Mouse (Mus musculus) G1E (cell line): Measurements from ENCODE around the gene 9930021J03Rik. TPM values are rescaled to one million over a fixed set of nuclear protein-coding genes. Genes with fewer than 3 reads are reported as not detected.

Source experiments
- ATAC-seq: 2 replicates; pipeline ENCODE4 v1.8.0; 2016; ENCODE audit warnings: mild to moderate bottlenecking; ENCODE audit not compliant: insufficient number of reproducible peaks, poor library complexity, low FRiP score, severe bottlenecking; ENCODE audit errors: extremely low read depth
- DNase-seq: peaks from one replicate; pipeline ENCODE4 v3.0.0; 2012; ENCODE audit warnings: low spot score
- H3K27me3 ChIP-seq: 2 replicates; pipeline ENCODE4 v1.6.1; 2012; ENCODE audit warnings: mild to moderate bottlenecking, low read length, inconsistent platforms; ENCODE audit not compliant: insufficient read depth
- H3K36me3 ChIP-seq: replicated peaks from 2 replicates; pipeline ENCODE3; 2012; ENCODE audit warnings: mild to moderate bottlenecking, inconsistent platforms
- H3K4me1 ChIP-seq: 2 replicates; pipeline ENCODE4 v1.6.1; 2012; ENCODE audit warnings: low read depth, low read length, inconsistent platforms, mixed read lengths; ENCODE audit not compliant: insufficient read depth
- H3K4me3 ChIP-seq: 2 replicates; pipeline ENCODE4 v1.5.1; 2012; ENCODE audit warnings: low read depth, mild to moderate bottlenecking, inconsistent platforms, low read length, moderate library complexity, mixed read lengths
- H3K9me3 ChIP-seq: replicated peaks from 2 replicates; pipeline ENCODE4 v1.6.1; 2012; ENCODE audit warnings: inconsistent platforms
- CTCF ChIP-seq: IDR thresholded peaks from 2 replicates; pipeline ENCODE4 v1.5.1; 2012; ENCODE audit warnings: low read depth, low read length, inconsistent platforms, mixed read lengths
- GATA1 ChIP-seq: IDR thresholded peaks from 2 replicates; pipeline ENCODE4 v1.6.1; 2012; ENCODE audit warnings: borderline replicate concordance, low read length, inconsistent platforms, mixed read lengths
- GATA2 ChIP-seq: IDR thresholded peaks from 2 replicates; pipeline ENCODE4 v1.6.1; 2012; ENCODE audit warnings: low read depth, low read length, inconsistent platforms, borderline replicate concordance
- POLR2AphosphoS5 ChIP-seq: IDR thresholded peaks from 2 replicates; pipeline ENCODE4 v1.6.1; 2012; ENCODE audit warnings: low read depth, low read length, inconsistent platforms; ENCODE audit not compliant: insufficient replicate concordance
- TAL1 ChIP-seq: conservative IDR thresholded peaks from 2 replicates; pipeline ENCODE4 v1.6.1; 2012; ENCODE audit warnings: low read depth, low read length, inconsistent platforms, mixed read lengths
- polyA plus RNA-seq: library from polyadenylated mRNA; stranded (reverse); fragments of >175 nt; gene quantifications from 2 replicates; pipeline ENCODE4 v1.2.3, GENCODE M21; 2012
- total RNA-seq, 2 experiments: library from RNA; stranded (forward) in 1 of 2; stranded (reverse) in 1 of 2; fragments of 200-1000 nt in 1 of 2; fragments of >200 nt in 1 of 2; fragmentation: Nextera tagmentation in 1 of 2; gene quantifications; 2 replicates each; pipeline ENCODE4 v1.2.3; 2014 to 2017

Gene 9930021J03Rik
- total and polyA plus RNA-seq, 3 experiments = 2.1 to 47.5 (median 15.1) TPM

DNA sequence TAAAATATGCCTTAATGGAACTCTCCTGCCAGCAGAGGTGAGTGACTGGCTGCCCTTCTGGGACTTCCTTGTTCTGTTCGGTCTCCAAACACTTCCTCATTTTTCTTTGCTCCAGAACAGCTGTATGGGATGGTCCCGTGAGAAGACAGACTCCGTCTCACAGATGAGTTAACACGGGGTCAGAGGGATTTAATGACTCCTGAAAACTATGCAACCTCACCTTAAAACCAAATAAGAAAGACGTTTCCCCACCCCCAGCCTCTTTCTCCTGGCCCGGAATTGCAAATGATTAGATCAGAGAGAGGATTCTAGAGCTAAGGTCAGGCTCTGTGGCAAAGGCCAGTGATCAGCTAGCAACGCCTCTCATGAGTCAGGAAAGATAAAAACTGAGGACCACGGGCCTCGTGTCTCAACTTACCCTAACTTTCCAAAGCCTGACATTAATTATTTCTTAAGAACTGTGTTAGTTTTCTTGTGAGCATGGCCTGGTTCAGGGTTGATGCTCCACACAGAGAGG lies 130.2 kb downstream of the 9930021J03Rik start:
- H3K36me3 ChIP-seq = no peaks in the 10 kb centered on the region
- H3K27me3 ChIP-seq = peaks cover 5% of the 10 kb centered on the region; the same call in 1 of the 2 replicates
- peaks cover 3% of the 10 kb centered on the region; the same call in 1 of the 2 replicates for H3K4me1 ChIP-seq
- H3K9me3 ChIP-seq = 0 out of 2 replicates have a peak, but pooled peaks cover 2% of the 10 kb centered on the region
- no peak for ATAC-seq
- no peak for DNase-seq
- H3K4me3 ChIP-seq = no peak overlapping the region
- no peak for TF ChIP-seq TAL1

DNA sequence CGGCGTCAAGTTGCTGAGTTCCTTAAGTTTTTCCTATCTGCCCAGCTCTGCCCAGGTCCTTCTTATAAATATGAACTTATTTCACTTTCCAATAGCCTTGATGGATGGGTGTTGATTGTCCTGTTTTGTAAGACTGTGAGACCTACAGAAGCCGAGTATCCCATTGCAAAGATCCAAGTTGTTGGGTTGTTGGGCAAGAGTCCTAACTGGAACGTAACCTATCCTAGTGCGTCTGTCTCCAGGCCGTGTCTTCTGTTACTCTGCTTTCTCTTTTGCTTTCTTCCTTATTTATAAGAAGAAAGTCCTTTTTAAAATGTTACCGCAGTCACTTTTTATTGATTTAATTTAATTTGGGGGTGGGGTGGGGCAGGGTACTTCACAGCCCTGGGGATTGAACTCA lies 130.8 kb downstream of the 9930021J03Rik start:
- Histone ChIP-seq H3K36me3 (no peaks in the 10 kb centered on the region), H3K9me3 (no peaks in the 10 kb centered on the region), H3K4me1 (peaks cover 3% of the 10 kb centered on the region; the same call in 1 of the 2 replicates), H3K4me3 (no peak overlapping the region), H3K27me3 (peaks cover 5% of the 10 kb centered on the region; the same call in 1 of the 2 replicates)
- TF ChIP-seq TAL1 (no peak), GATA1 (no peak), CTCF (no peak), POLR2AphosphoS5 (no peak), GATA2 (no peak)
- no peak for DNase-seq
- ATAC-seq = no peak

- no peak for ATAC-seq
- Histone ChIP-seq H3K27me3 (peaks cover 13% of the 10 kb centered on the region), H3K9me3 (no peaks in the 10 kb centered on the region), H3K4me1 (peaks cover 3% of the 10 kb centered on the region; the same call in 1 of the 2 replicates), H3K4me3 (no peak overlapping the region), H3K36me3 (no peaks in the 10 kb centered on the region)
- no peak for DNase-seq
- TF ChIP-seq CTCF = no peak
- no peak for TF ChIP-seq GATA2
Measured at GRCm38 (mm10) chr19:29672660-29673059, 133.1 kb downstream of the 9930021J03Rik start.

DNA sequence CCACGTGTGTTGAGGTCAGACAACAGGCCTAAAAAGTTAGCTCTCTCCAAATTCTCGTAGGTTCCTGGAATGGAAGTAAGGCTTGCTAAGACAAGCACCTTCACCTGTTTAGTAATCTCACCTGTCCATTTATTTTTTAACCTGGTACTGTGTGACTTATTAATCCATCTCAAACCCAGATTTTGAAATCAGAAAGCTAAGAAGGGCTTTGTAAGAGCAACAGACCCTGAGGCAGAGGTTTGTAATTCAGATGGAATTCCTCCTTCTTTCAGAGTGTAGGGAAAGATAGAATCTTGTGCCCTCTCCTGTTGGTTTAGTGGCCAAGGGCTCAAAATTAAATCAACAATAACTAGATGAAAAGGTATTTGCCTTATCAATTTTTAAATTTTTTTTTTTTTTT lies 134.6 kb downstream of the 9930021J03Rik start:
- Histone ChIP-seq H3K36me3 (no peaks in the 10 kb centered on the region), H3K4me1 (peaks cover 12% of the 10 kb centered on the region), H3K9me3 (no peaks in the 10 kb centered on the region), H3K4me3 (no peak overlapping the region), H3K27me3 (peaks cover 16% of the 10 kb centered on the region)
- no peak for DNase-seq
- TF ChIP-seq TAL1 (no peak), POLR2AphosphoS5 (no peak), GATA1 (no peak), GATA2 (no peak), CTCF (no peak)
- no peak for ATAC-seq

DNA sequence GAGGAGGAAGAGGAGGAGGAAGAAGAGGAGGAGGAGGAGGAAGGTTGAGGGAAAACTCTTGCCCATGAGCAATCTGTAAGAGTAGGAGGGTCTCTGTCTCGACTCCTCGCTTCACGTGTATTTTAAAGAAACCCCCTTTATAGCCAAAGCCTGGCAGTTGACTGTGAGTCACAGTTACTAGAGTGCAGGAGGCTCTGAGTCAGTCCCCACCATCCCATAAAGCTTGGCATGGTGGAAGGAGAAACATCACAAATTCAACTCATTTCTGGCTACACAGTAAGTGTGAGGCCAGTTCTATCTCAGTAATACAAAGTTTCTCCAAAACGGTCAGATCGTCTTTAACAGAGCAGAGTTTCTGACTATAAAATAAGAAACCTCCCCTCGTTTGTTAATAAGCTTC lies 135.5 kb downstream of the 9930021J03Rik start:
- H3K4me1 ChIP-seq = peaks cover 12% of the 10 kb centered on the region
- H3K4me3 ChIP-seq = no peak overlapping the region
- no peak for ATAC-seq
- peaks cover 16% of the 10 kb centered on the region for H3K27me3 ChIP-seq
- no peak for DNase-seq
- TF ChIP-seq GATA2 (no peak), TAL1 (no peak), GATA1 (no peak), CTCF (no peak), POLR2AphosphoS5 (no peak)
- no peaks in the 10 kb centered on the region for H3K36me3 ChIP-seq
- H3K9me3 ChIP-seq = no peaks in the 10 kb centered on the region

DNA sequence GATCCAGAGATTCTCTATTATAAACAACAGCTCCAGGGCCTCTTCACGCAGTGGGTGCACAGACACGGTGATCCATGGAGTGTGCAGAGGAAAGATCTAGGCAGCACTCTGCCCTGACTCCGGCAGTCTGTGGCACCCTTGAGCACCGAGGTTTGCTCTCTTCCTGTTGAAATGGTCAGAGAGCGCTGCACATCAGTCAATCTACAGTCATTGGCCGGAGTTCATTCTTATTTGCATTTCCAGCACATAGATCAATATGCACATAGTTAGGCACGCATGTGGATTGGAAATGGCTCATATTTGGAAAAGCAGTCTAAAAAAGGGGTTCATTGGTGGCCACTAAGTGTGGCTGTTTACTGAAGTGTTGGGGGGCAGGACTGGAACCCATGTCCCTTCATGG lies 137.7 kb downstream of the 9930021J03Rik start:
- peaks cover 11% of the 10 kb centered on the region for H3K4me1 ChIP-seq
- H3K27me3 ChIP-seq = peaks cover 24% of the 10 kb centered on the region
- DNase-seq (no peak), ATAC-seq (no peak)
- no peak overlapping the region for H3K4me3 ChIP-seq
- no peaks in the 10 kb centered on the region for H3K9me3 ChIP-seq
- no peaks in the 10 kb centered on the region for H3K36me3 ChIP-seq
- TF ChIP-seq POLR2AphosphoS5 (no peak), TAL1 (no peak), CTCF (no peak), GATA2 (no peak), GATA1 (no peak)
